Mouse (Mus musculus): ENCODE measurements around the gene Fam126a.

Fam126a gene

GRCm38 (mm10) chr5:24030579-24030969 lies at the start of gene Fam126a:
Fam126a (minus strand) TSS chr5:24030690.
- DNase-seq (ENCODE audit: low read depth, low spot score) = peak; percentile 96

- peak; percentile 5 for DNase-seq (ENCODE audit: low read depth, low spot score)
These were observed 48.1 kb upstream of the Fam126a start for GRCm38 (mm10) chr5:24078420-24079179.

- no peak for DNase-seq (ENCODE audit: low read depth, low spot score)
These were observed 47.3 kb upstream of the Fam126a start for GRCm38 (mm10) chr5:24077739-24078306.

GRCm38 (mm10) chr5:24076986-24077718 lies 46.7 kb upstream of the Fam126a start:
- DNase-seq (ENCODE audit: low read depth, low spot score) = peak; percentile 70

- DNase-seq (ENCODE audit: low read depth, low spot score) = no peak
These were observed 41.5 kb upstream of the Fam126a start for GRCm38 (mm10) chr5:24072031-24072430.

GRCm38 (mm10) chr5:24068955-24069354 lies 38.5 kb upstream of the Fam126a start:
- no peak for DNase-seq (ENCODE audit: low read depth, low spot score)

- DNase-seq (ENCODE audit: low read depth, low spot score) = no peak
These were observed 33.1 kb upstream of the Fam126a start for GRCm38 (mm10) chr5:24063545-24063944.

GRCm38 (mm10) chr5:24063034-24063433 lies 32.5 kb upstream of the Fam126a start:
- no peak for DNase-seq (ENCODE audit: low read depth, low spot score)

GRCm38 (mm10) chr5:24060949-24061348 lies 30.5 kb upstream of the Fam126a start:
- DNase-seq (ENCODE audit: low read depth, low spot score) = no peak

- DNase-seq (ENCODE audit: low read depth, low spot score) = peak; percentile 23
These were observed 27.1 kb upstream of the Fam126a start for GRCm38 (mm10) chr5:24057592-24057991.

GRCm38 (mm10) chr5:24056865-24057264 lies 26.4 kb upstream of the Fam126a start:
- no peak for DNase-seq (ENCODE audit: low read depth, low spot score)

- DNase-seq (ENCODE audit: low read depth, low spot score) = no peak
These were observed 23.9 kb upstream of the Fam126a start for GRCm38 (mm10) chr5:24054382-24054781.

GRCm38 (mm10) chr5:24053245-24054190 lies 23.0 kb upstream of the Fam126a start:
- no peak for DNase-seq (ENCODE audit: low read depth, low spot score)

GRCm38 (mm10) chr5:24051755-24052675 lies 21.5 kb upstream of the Fam126a start:
- DNase-seq (ENCODE audit: low read depth, low spot score) = no peak

- no peak for DNase-seq (ENCODE audit: low read depth, low spot score)
These were observed 17.3 kb upstream of the Fam126a start for GRCm38 (mm10) chr5:24047821-24048220.

- no peak for DNase-seq (ENCODE audit: low read depth, low spot score)
These were observed 16.5 kb upstream of the Fam126a start for GRCm38 (mm10) chr5:24047001-24047400.

GRCm38 (mm10) chr5:24045998-24046631 lies 15.6 kb upstream of the Fam126a start:
- DNase-seq (ENCODE audit: low read depth, low spot score) = no peak

GRCm38 (mm10) chr5:24044387-24044786 lies 13.9 kb upstream of the Fam126a start:
- DNase-seq (ENCODE audit: low read depth, low spot score) = no peak

GRCm38 (mm10) chr5:24043367-24043766 lies 12.9 kb upstream of the Fam126a start:
- no peak for DNase-seq (ENCODE audit: low read depth, low spot score)

- peak; percentile 11 for DNase-seq (ENCODE audit: low read depth, low spot score)
These were observed 10.9 kb upstream of the Fam126a start for GRCm38 (mm10) chr5:24041341-24041852.

Measured in CD4-positive, CD25-positive, alpha-beta regulatory T cell, adult 2 months (primary cell).